Mouse (Mus musculus): ENCODE measurements around the gene Lrrc72. TPM values are rescaled to one million over a fixed set of nuclear protein-coding genes. Genes with fewer than 3 reads are reported as not detected.

The Lrrc72 gene
- not detected in 2 replicates for polyA plus RNA-seq (2016; fragmentation: Nextera tagmentation; extraction: Ambion mirVana)

DNA sequence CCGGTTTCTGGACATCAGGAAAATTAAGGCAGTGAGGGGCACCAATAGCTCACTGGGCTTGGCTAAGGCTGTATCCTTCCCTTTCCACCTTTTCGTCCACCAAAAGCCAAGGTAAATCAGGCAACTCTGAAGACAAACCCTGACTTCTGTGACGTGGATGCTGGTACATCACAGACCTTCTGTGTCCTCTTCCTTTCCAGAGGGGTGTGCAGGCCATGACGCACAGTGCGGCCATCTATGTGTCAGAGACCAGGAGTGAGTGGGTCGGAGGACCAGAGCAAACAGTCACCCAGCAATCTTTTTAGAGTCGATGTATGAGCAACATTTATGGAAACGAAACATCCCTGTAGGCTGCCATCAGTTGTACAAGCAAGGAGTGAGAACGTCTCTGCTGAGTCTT is at the start of gene Lrrc72:
Gene Lrrc72, minus strand, starts transcription at position 101 of the 400 bp plus-strand sequence.
- WGBS: 93% methylated on average over 9 of the region's 9 CpGs
- Histone ChIP-seq H3K4me1 (no peaks in the 10 kb centered on the region), H3K4me2 (no peak within 1 kb of the TSS), H3K9me3 (no peaks in the 10 kb centered on the region), H3K27me3 (no peaks in the 10 kb centered on the region), H3K9ac (no peak within 1 kb of the TSS), H3K4me3 (replicated peaks) (no peak within 1 kb of the TSS), H3K36me3 (replicated peaks) (no peaks in the 10 kb centered on the region), H3K27ac (no peak within 1 kb of the TSS)
- no peak for ATAC-seq (ENCODE audit: low FRiP score)

DNA sequence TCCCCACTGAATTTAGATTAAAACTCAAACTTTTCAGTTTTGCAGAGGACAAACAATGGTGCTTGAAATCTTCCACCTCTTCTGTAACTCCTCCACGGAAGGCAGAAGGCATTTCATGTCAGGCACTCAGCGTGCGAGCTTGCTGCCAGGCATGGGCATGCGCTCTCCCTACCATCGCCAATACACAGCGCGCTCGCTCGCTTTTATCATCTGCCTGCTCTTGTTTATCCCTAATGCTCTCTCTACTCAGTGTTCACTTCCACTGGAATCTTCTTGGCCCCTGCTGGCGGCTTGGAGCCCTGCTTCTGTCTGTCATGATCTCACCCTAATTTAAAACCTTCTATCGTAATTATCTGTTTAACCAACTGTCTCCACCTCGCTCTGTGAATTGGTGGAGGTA is 49.1 kb upstream of the Lrrc72 start:
- no peak overlapping the region for H3K4me2 ChIP-seq
- ATAC-seq (ENCODE audit: low FRiP score): peak; percentile 36; the same call in 1 of the 2 replicates
- H3K9ac ChIP-seq: no peak overlapping the region
- no peaks in the 10 kb centered on the region for H3K27me3 ChIP-seq
- H3K4me1 ChIP-seq: no peaks in the 10 kb centered on the region
- H3K36me3 ChIP-seq (replicated peaks): no peaks in the 10 kb centered on the region
- no peak overlapping the region for H3K27ac ChIP-seq
- no peak overlapping the region for H3K4me3 ChIP-seq (replicated peaks)
- WGBS: 79% methylated on average over 12 of the region's 12 CpGs
- H3K9me3 ChIP-seq: no peaks in the 10 kb centered on the region

DNA sequence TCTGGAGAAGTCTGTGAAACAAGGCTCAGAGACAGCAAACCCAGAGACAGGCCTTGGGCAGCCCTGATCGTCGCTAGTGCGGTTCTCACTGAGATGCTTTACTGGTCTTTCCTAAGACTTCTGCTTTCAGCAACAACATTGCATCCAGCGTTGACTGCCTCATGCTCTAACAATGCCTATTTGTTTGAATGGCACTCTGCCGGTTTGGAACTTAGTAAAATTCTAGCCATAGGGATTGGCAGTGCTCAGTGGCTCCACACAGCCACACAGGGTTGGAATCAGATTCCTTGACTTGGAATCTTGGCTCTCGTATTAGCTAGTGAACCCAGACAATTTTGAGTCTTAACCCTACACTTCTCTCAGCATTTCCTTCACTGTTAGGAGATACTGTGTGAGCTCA is 38.1 kb upstream of the Lrrc72 start:
- Histone ChIP-seq H3K36me3 (replicated peaks) (no peaks in the 10 kb centered on the region), H3K27ac (no peak overlapping the region), H3K4me1 (no peaks in the 10 kb centered on the region), H3K27me3 (no peaks in the 10 kb centered on the region), H3K4me2 (no peak overlapping the region), H3K9me3 (no peaks in the 10 kb centered on the region), H3K4me3 (replicated peaks) (no peak overlapping the region), H3K9ac (no peak overlapping the region)
- WGBS: 77% methylated on average over 6 of the region's 6 CpGs
- no peak for ATAC-seq (ENCODE audit: low FRiP score)

DNA sequence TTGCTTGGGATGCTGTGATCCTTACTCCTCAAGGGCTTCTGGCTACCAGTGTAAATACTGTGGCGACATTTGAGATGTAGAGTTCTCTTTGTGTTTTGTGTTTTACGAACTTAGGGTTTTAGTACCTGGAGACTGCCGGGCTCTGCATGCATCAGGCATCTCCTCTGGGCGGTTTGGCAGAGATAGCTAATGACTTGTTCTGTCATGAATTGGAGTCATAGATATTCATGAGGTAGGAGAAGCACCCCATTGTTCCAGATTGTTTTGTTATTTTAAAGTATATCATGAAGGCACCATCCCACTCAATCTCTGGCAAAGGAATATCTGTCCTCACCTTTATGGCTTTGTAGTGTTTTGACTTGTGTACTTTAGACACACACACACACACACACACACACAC is 37.3 kb upstream of the Lrrc72 start:
- WGBS: 82% methylated on average over 4 of the region's 4 CpGs

DNA sequence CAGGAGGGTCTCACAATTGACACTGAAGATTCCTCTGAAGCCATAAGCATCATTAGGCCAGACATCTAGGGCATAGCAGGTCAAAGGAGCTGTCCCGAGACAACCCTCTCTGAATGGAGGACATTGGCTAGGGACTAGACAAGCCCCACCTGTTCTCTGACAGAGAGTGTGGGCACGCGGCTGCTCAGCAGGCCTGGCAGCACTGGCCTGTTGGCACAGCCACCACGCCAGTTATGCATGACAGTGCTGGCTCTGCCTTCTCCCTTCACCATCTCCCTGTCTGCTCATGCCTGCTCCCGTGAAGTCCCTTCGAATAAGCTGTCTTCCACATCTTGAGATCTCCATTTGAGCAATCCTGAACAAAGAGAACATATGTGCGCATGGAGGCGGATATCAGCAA is 36.4 kb upstream of the Lrrc72 start:
- Histone ChIP-seq H3K4me3 (replicated peaks) (no peak overlapping the region), H3K4me2 (no peak overlapping the region), H3K27ac (no peak overlapping the region), H3K9ac (no peak overlapping the region), H3K9me3 (no peaks in the 10 kb centered on the region), H3K36me3 (replicated peaks) (no peaks in the 10 kb centered on the region), H3K4me1 (no peaks in the 10 kb centered on the region), H3K27me3 (no peaks in the 10 kb centered on the region)
- WGBS: 89% methylated on average over 8 of the region's 8 CpGs
- no peak for ATAC-seq (ENCODE audit: low FRiP score)

More for the DNA sequence above, 37.3 kb upstream of the Lrrc72 start:
- H3K27me3 ChIP-seq: no peaks in the 10 kb centered on the region
- H3K4me3 ChIP-seq (replicated peaks): no peak overlapping the region
- H3K27ac ChIP-seq: no peak overlapping the region
- ATAC-seq (ENCODE audit: low FRiP score): no peak
- H3K4me2 ChIP-seq: no peak overlapping the region
- no peaks in the 10 kb centered on the region for H3K36me3 ChIP-seq (replicated peaks)
- no peak overlapping the region for H3K9ac ChIP-seq
- H3K4me1 ChIP-seq: no peaks in the 10 kb centered on the region
- no peaks in the 10 kb centered on the region for H3K9me3 ChIP-seq

DNA sequence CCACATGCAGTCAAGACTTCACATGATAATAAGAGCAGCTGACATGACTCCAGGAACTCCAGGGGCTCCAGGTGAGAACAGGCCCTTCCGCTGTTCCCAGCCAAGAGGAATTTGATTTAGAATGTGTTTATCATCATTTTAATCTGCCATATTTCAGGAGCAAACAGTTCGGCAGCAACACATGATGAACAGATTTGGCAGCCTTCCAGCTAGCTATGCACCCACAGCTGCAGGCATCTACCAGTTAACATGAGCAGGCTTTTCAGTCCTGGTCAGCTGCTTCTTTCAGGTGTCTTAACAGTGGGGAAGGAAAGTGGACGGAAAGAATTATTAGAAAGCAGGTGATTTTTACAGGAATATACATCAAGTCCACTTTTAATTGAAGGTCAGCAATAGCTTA is 21.6 kb upstream of the Lrrc72 start:
- no peaks in the 10 kb centered on the region for H3K9me3 ChIP-seq
- no peak for ATAC-seq (ENCODE audit: low FRiP score)
- no peak overlapping the region for H3K4me3 ChIP-seq (replicated peaks)
- H3K27ac ChIP-seq: no peak overlapping the region
- no peaks in the 10 kb centered on the region for H3K27me3 ChIP-seq
- no peak overlapping the region for H3K4me2 ChIP-seq
- H3K4me1 ChIP-seq: no peaks in the 10 kb centered on the region
- 87% methylated on average over 3 of the region's 3 CpGs for WGBS
- no peak overlapping the region for H3K9ac ChIP-seq
- H3K36me3 ChIP-seq (replicated peaks): no peaks in the 10 kb centered on the region

DNA sequence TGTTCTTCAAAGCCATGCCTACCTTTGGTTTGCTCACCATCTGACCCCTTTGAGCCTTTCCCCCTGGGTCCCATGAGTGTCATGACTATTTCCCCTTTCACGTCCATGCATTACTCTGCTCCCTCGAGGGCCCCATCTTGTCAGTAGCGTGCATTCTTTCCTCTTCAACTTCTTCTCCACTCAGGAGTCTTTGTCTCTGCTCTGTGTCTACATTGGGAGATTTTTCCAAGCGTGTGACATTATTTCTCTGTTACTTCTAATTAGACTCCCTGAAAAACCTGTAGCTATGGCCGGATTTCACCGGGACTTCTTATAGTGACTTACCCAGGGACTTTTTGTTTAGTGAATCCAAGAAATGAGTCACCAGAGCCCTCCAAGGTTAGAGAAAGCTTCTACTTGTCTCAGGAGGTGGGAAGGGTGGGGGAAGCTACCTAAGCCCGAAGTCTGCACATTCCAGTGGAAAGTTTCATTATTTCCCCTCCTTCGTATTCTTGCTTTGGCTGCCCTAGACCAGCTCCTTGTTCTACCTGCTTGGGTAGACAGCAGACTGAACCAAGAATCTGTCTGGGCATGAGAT is 14.6 kb upstream of the Lrrc72 start:
- H3K9ac ChIP-seq: no peak overlapping the region
- WGBS: 88% methylated on average over 8 of the region's 8 CpGs
- no peak overlapping the region for H3K27ac ChIP-seq
- H3K4me2 ChIP-seq: no peak overlapping the region
- no peaks in the 10 kb centered on the region for H3K36me3 ChIP-seq (replicated peaks)
- H3K27me3 ChIP-seq: no peaks in the 10 kb centered on the region
- ATAC-seq (ENCODE audit: low FRiP score): no peak
- no peak overlapping the region for H3K4me3 ChIP-seq (replicated peaks)
- no peaks in the 10 kb centered on the region for H3K4me1 ChIP-seq
- no peaks in the 10 kb centered on the region for H3K9me3 ChIP-seq

DNA sequence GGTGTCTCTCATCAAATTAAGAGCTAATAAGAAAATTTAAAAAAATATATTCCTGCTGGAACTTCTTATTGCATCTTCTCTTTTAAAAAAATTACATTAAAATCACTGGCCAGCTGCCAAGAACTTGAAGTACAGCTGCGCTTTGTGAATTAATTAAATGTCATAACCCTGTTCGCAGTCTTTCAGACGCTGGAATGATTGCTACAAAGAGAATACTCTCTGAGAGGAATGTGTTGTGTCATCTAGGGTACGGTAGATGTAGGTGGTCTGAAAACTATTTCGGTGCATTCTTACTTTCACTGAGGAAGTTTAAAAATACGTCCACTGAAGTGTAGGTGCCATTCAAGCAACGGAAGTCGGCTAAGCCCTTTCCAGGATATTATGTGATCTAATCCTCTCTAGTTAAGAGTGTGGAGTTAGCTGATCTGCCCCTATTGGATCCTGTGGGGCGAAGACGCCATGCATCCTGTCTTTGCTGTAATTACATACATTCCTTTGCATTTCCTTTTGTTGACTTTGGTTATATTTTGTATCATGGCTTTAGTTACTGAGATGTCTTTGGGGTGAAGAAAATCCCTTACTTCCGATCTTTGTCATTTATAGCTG is 9.0 kb upstream of the Lrrc72 start:
- H3K9me3 ChIP-seq: no peaks in the 10 kb centered on the region
- H3K36me3 ChIP-seq (replicated peaks): no peaks in the 10 kb centered on the region
- no peaks in the 10 kb centered on the region for H3K4me1 ChIP-seq
- WGBS: 77% methylated on average over 11 of the region's 11 CpGs
- H3K4me2 ChIP-seq: no peak overlapping the region
- H3K9ac ChIP-seq: no peak overlapping the region
- no peak for ATAC-seq (ENCODE audit: low FRiP score)
- H3K27ac ChIP-seq: no peak overlapping the region
- no peak overlapping the region for H3K4me3 ChIP-seq (replicated peaks)
- no peaks in the 10 kb centered on the region for H3K27me3 ChIP-seq

DNA sequence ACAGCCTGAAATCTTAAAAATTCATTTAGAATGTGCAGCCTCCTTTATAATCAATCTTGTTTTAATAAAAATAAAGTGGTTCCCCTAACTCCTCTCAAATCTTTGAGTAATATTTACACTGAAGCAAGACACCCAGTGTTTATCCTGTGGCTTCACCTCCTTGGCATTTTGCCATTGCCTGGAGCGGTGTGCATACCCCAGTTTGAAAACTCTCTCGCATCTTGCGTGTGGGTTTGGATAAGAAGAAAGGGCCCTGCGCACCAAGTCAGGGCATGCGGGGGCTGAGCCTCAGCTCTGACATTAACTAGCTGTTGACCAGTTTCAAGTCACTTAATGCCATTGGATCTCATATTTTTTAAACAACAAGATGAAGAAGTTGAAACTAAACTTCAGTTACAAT is 2.2 kb upstream of the Lrrc72 start:
- Histone ChIP-seq H3K4me3 (replicated peaks) (no peak overlapping the region), H3K4me1 (no peaks in the 10 kb centered on the region), H3K36me3 (replicated peaks) (no peaks in the 10 kb centered on the region), H3K4me2 (no peak overlapping the region), H3K9ac (no peak overlapping the region), H3K27me3 (no peaks in the 10 kb centered on the region), H3K9me3 (no peaks in the 10 kb centered on the region), H3K27ac (no peak overlapping the region)
- 63% methylated on average over 5 of the region's 5 CpGs for WGBS
- ATAC-seq (ENCODE audit: low FRiP score): no peak

DNA sequence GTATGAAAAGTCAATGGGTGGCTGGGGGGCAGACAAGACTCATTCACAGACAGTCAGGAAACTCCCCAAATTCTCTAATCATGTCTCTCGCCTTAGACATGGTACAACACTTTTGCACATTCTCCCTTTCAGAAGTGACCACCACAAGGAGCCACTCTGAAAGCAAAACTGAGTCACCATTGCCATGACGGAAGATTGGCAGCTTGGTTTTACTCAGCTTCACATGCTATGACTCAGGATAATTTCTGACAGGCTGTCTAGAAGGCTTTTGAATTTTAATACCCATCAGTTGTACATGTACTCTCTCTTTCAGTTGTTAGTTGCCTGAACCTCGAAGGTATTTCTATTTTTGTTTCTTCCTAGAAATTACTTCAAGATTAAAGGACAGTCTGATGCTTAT is 12.0 kb downstream of the Lrrc72 start:
- no peaks in the 10 kb centered on the region for H3K27me3 ChIP-seq
- H3K36me3 ChIP-seq (replicated peaks): no peaks in the 10 kb centered on the region
- no peak overlapping the region for H3K27ac ChIP-seq
- H3K9ac ChIP-seq: no peak overlapping the region
- no peaks in the 10 kb centered on the region for H3K9me3 ChIP-seq
- no peak overlapping the region for H3K4me3 ChIP-seq (replicated peaks)
- no peak for ATAC-seq (ENCODE audit: low FRiP score)
- no peaks in the 10 kb centered on the region for H3K4me1 ChIP-seq
- H3K4me2 ChIP-seq: no peak overlapping the region
- 90% methylated on average over 3 of the region's 3 CpGs for WGBS

DNA sequence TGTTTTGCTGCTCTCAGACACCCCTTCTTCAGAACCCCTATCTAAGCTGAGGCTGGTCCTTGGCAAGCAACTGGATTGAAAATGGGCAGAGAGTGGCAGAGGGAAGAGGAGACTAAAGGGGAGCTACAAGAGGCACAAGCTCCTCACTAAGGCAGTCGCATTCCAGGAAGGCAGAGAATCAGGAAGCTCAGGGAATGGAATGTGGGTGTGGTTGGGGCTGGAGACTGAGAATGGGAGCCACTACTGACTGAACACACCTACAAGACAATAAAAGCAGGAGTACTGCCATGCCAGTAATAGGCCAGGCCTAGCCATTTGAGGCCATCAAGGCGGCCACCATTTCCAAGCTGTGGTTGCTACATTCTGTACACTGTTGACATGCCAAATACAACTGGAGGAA is 21.8 kb downstream of the Lrrc72 start:
- Histone ChIP-seq H3K9ac (no peak overlapping the region), H3K4me2 (no peak overlapping the region), H3K4me1 (no peaks in the 10 kb centered on the region), H3K27me3 (no peaks in the 10 kb centered on the region), H3K9me3 (no peaks in the 10 kb centered on the region), H3K36me3 (replicated peaks) (no peaks in the 10 kb centered on the region), H3K4me3 (replicated peaks) (no peak overlapping the region), H3K27ac (no peak overlapping the region)
- no peak for ATAC-seq (ENCODE audit: low FRiP score)
- 83% methylated on average over 2 of the region's 2 CpGs for WGBS

DNA sequence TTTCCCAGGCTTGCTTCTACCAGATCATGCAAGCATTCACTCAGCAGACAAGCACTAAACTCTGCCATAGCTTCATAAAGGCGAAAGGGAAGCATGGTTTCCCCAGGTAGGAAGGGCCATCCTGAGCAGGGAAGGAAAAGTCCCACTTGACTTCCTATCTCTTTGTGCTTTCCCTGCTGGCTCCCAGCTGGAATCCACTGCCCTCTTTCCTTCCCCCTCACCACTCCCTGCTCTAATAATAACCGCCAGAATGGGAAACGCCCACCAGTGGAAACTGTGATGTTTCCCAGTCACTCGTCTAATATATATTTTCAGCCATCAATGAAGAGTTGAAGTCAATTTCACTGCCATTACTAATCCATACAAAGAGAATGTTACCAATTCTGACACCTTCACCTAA is 28.8 kb downstream of the Lrrc72 start:
- 66% methylated on average over 4 of the region's 4 CpGs for WGBS
- no peak for ATAC-seq (ENCODE audit: low FRiP score)
- Histone ChIP-seq H3K9me3 (no peaks in the 10 kb centered on the region), H3K27ac (no peak overlapping the region), H3K36me3 (replicated peaks) (no peaks in the 10 kb centered on the region), H3K4me3 (replicated peaks) (no peak overlapping the region), H3K4me1 (no peaks in the 10 kb centered on the region), H3K9ac (no peak overlapping the region), H3K27me3 (no peaks in the 10 kb centered on the region), H3K4me2 (no peak overlapping the region)

DNA sequence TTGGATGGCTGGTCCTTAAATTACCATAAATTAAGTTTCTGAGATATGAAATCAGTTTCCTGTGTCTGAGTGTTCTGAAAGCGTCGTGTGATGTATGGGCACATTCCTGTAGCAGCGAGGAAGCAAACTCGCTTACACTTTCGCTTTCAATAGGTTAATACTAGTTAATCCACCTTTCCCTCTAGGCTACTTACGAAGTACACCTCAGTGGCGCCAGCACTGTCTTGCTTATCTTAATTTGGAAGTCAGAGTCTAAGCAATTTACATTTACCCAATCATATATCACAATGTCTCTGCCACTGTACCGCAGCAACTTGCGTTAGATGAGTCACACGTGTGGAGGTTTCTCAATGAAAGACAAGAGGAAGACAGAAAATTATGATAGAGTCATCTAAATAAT is 36.3 kb downstream of the Lrrc72 start:
- Histone ChIP-seq H3K27me3 (no peaks in the 10 kb centered on the region), H3K4me2 (no peak overlapping the region), H3K9me3 (no peaks in the 10 kb centered on the region), H3K4me1 (no peaks in the 10 kb centered on the region), H3K4me3 (replicated peaks) (no peak overlapping the region), H3K36me3 (replicated peaks) (no peaks in the 10 kb centered on the region), H3K9ac (no peak overlapping the region), H3K27ac (no peak overlapping the region)
- WGBS: 90% methylated on average over 10 of the region's 10 CpGs
- ATAC-seq (ENCODE audit: low FRiP score): no peak
